Mouse (Mus musculus): ENCODE results near the gene Grk1.

Gene Grk1

DNA sequence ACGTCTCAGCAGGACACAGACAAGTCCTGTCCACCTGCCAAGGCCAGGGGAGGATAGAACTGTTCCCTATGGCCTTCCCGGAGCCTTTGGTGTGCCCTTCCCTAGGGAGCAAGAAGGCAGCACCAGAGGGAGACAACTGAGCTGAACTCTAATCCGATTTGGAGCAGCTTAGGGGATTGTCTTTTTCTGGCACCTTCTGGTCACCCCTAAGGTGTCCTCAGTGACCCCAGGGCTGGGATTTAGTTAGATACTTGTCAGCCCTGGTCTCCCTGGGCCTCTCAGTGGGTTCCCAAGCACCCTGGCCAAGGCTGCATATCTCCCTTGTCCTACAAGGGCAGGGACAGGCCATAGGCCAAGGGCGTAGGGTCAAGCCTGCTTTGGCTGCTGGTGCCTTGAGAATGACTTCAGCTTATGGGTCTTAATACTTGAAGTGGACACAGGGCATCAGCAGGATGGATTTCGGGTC, at the start of gene Grk1:
Gene Grk1, plus strand, starts transcription at position 416 of the 466 bp plus-strand sequence.
- DNase-seq (ENCODE audit: low spot score in 2 of 2): no peak

- DNase-seq (ENCODE audit: low spot score in 2 of 2): no peak
Measured at GRCm38 (mm10) chr8:13356221-13356620, 48.7 kb upstream of the Grk1 start.

DNA sequence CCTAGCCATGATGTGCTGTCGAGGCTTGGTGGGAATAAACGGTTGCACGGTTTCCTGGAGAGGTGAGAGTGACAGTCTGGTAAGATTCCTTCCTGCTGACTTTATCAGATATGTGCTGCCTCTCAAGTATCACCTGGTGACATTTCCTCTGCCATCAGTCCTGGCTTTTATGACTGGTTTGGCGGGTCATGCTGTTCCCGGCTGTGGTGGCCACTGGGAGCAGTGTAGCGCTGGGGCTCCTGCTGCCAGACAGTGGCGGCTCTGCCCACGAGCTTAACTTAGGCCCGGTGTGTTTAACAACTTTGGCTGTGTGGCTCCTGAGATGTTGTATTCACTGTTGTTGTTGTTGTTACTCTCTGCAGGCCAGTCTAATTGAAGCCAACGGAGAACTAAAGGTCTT, 48.2 kb upstream of the Grk1 start:
- DNase-seq (ENCODE audit: low spot score in 2 of 2): no peak

DNA sequence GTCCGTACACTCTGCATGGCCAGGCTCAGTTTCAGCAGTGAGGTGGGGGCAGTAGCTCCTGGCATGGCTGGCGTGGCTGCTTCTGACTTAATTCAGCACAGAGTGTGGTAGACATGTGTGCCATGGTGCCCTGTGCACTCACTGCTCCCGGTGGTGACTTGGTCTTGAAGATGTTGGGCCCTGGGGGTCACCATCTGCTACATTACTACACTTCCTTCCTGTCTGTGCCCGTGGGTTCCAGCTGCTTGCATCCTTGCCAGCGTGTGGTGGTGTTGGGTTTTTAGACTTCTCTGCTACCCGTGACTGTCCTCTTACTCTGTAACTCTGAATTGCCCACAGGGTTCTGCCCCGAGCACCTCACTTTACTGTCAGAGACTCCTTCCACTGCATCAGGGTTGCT, 44.7 kb upstream of the Grk1 start:
- no peak for DNase-seq (ENCODE audit: low spot score in 2 of 2)

GRCm38 (mm10) chr8:13361865-13362264, 43.0 kb upstream of the Grk1 start:
- peak in 1 of 2 experiments; percentile 11 for DNase-seq (ENCODE audit: low spot score in 2 of 2)

DNA sequence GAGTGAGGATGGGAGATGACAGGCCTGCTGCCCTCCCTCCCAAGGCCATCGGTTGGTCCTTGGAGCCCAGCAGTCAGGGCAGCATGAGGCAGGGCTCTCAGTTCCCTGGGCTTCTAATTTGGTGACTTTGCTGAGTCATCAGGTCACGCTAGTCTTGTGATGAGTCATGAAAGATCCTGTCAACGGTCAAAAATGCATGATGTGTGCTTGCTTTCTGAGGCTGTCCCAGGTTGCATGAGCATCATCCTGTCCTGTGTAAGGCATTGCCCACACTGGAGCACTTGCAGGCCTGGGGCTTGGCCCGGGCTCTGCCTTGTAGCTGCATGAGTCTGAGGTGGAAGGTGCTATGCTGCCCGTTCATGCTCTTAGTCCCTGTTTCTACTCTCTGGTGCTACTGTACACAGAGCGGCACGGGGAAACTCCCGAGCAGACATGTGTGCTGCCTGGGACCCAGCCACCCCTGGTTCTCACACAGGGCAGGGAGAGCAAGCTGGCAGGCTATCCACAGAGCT, 31.7 kb upstream of the Grk1 start:
- no peak for DNase-seq (ENCODE audit: low spot score in 2 of 2)

- no peak for DNase-seq (ENCODE audit: low spot score in 2 of 2)
Measured at GRCm38 (mm10) chr8:13381630-13382029, 23.3 kb upstream of the Grk1 start.

- no peak for DNase-seq (ENCODE audit: low spot score in 2 of 2)
Measured at GRCm38 (mm10) chr8:13382536-13382935, 22.3 kb upstream of the Grk1 start.

GRCm38 (mm10) chr8:13382999-13383398, 21.9 kb upstream of the Grk1 start:
- no peak for DNase-seq (ENCODE audit: low spot score in 2 of 2)

- DNase-seq (ENCODE audit: low spot score in 2 of 2): no peak
Measured at GRCm38 (mm10) chr8:13386366-13386765, 18.5 kb upstream of the Grk1 start.

DNA sequence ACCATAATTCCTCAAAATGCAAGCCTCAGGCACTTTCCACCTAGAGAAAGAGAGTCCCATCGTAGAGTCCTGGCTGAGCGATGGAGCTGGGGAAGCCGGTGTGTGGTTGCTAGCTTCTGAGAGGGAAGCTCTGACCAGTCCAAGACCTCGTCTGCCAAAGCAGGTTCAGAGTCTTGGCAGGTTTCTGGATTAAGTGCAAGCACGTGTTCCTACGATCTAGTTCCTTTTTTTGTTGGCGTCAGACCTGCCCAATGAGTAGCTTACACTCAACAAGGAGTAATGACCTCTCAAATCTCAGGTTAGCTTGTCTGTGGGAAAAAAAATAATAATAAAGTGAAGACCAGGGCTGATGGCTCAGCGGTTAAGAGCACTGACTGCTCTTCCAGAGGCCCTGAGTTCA, 17.2 kb upstream of the Grk1 start:
- no peak for DNase-seq (ENCODE audit: low spot score in 2 of 2)

GRCm38 (mm10) chr8:13388744-13389143, 16.1 kb upstream of the Grk1 start:
- DNase-seq (ENCODE audit: low spot score in 2 of 2): no peak

DNA sequence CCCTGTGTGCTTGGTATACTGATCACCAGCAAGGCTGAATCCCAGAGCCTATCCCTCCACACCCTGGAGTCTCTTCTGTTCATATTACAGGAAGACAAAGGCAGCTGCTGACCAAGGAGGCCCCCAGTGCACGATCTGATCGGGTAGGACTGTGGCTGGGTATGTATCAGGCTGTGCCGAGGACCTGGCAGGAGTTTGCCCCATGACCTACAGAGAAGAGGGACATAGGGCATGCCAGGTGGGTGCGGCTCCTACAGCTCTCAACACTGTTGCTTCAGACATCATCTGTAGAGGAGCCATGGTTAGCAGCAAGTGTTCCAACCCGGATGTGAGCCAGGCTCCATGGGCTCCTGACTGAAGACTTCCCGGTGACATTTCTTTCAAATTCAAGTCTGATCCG, 11.0 kb upstream of the Grk1 start:
- no peak for DNase-seq (ENCODE audit: low spot score in 2 of 2)

- no peak for DNase-seq (ENCODE audit: low spot score in 2 of 2)
Measured at GRCm38 (mm10) chr8:13396725-13397124, 8.2 kb upstream of the Grk1 start, which contains the start of gene Atp4b. TSS of gene Atp4b (minus strand) at chr8:13396825.

GRCm38 (mm10) chr8:13403517-13403916, 1.4 kb upstream of the Grk1 start:
- DNase-seq (ENCODE audit: low spot score in 2 of 2): no peak

DNA sequence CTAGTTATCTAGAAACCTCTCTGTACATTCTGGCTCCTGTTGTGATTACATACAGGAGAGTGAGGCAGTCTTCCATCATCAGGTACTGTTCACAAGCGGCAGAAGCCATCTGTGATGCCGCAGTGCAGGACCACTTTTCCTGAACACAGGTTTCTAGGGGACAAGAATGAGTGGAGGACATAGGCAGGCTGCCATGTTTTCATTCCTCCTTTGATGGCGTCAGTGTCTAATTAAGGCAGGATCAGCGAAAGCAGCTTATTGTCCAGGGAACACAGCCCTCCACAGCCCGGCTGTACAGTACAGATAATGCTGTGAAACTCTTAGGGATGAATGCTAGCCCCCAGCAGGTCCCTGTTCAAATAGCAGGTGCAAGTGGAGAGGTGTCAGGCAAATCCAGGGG, 1.1 kb downstream of the Grk1 start:
- DNase-seq (ENCODE audit: low spot score in 2 of 2): no peak

- DNase-seq (ENCODE audit: low spot score in 2 of 2): peak; percentile 44 to 78
Measured at GRCm38 (mm10) chr8:13411597-13411996, 6.7 kb downstream of the Grk1 start.

GRCm38 (mm10) chr8:13412891-13413558, 8.1 kb downstream of the Grk1 start:
- DNase-seq (ENCODE audit: low spot score in 2 of 2): peak; percentile 19 to 67

DNA sequence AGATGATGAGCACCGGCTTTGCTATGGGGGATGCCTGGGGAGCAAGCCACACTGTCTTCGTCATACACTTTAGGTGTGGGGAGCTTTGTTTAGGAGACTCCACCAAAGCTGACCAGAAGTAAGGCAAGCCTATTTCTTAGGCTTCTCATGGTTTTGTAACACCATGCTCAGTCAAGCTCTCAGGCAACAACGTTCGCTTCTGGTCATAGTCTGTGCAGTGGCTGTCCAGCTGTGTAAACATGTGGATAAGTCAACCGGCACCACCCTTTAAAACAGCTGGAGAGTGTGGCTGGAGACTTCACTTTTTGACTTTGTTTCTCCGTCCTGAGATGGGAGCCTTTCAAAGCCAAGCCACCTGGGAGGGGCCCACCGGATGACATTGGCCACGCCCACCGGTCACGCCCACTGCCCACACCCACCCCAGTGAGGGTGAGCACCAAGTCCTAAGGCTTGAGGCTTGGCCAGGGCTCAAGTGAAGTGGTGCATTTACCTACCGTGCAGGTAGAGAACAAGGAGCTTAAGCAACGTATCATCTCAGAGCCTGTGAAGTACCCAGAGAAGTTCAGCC, 9.0 kb downstream of the Grk1 start:
- peak; percentile 29 to 38 for DNase-seq (ENCODE audit: low spot score in 2 of 2)

- no peak for DNase-seq (ENCODE audit: low spot score in 2 of 2)
Measured at GRCm38 (mm10) chr8:13415879-13416278, 11.0 kb downstream of the Grk1 start.

DNA sequence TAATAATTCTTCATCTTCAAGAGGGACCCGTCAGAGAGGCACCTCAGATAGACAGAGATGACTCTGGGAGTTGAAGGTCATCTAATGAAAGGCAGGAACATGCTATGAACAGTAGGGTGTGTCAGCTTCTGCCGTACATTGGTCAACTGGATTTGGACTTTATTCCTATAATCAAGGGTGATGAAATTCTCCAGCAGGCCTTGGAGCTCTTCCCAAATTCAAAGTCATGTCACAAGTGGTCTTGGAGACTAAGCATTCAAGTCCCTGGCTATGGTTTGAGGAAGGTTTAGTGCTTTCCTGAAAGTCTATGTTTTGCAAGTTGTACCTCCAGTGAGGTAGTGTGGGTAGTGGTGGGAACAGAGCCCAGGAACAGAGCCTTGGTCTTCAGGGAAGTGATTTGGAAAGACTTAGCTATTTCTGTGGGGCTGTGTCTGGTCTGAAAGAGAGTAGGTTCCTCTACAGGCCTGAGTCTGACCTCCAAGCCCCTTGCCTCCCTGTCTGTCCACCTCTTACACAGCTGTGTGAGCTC, 14.3 kb downstream of the Grk1 start:
- no peak for DNase-seq (ENCODE audit: low spot score in 2 of 2)

DNA sequence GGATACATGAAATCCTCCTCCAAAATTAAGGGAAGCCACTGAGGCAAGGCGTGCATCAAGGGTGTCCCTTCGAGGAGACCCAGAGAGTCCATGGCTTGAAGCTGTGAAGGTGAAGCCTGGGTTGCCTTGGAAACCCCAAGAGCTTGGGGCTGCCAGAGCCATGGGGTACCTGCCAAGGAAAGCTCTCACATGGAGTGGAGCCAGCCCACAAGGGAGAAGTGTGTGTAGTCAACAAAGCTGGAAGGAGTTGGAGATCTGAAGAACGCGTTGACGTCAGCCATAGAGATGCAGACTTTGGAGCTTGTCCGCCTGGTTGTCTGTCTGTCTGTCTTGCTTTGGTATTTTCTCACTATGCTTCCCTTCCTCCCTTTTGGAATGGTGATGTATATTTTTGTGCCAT, 16.1 kb downstream of the Grk1 start:
- no peak for DNase-seq (ENCODE audit: low spot score in 2 of 2)

GRCm38 (mm10) chr8:13427351-13427750, 22.5 kb downstream of the Grk1 start:
- no peak for DNase-seq (ENCODE audit: low spot score in 2 of 2)
